Mouse (Mus musculus): ENCODE results near the gene Icam5.

DNA sequence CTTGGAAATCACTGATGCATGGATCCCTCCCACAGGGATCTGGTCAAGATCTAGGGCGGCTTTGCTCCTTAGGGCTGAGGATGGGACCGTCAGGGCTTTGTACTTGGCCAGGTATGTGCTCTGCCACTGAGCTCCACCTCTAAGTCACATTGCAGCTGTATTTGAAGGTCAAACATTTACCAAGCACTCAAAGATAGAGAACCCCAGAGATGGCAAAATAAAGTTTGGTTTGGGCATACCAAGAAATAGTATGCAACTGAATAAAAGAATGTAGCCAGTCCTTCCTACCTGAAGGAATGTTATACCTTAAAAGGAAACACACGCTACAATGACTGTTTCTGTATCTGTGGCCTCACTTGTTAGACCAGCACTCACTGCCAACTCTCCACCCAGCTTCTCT, 10.5 kb upstream of the Icam5 start:
- TF ChIP-seq CTCF (IDR thresholded peaks at IDR 0.05; ENCODE audit: low read depth) (no peak), EP300 (IDR thresholded peaks at IDR 0.05; ENCODE audit: low read depth) (no peak)

Data from liver, postnatal 0 days (tissue).